Mouse (Mus musculus): ENCODE results near the gene Fmo5.

GRCm38 (mm10) chr3:97617899-97618298 lies 10.7 kb upstream of the Fmo5 start:
- TF ChIP-seq CTCF (IDR thresholded peaks at IDR 0.05; ENCODE audit: low read depth) (no peak), EP300 (IDR thresholded peaks at IDR 0.05; ENCODE audit: low read depth) (no peak)

Data from liver, postnatal 0 days (tissue).